Mouse (Mus musculus) Patski (cell line): Measurements from ENCODE around the gene Rbm8a. TPM values are rescaled to one million over a fixed set of nuclear protein-coding genes. Genes with fewer than 3 reads are reported as not detected.

Source experiments
- ATAC-seq: fragments of 100-300 bp; one replicate; pipeline ENCODE4 v1.8.0; 2021
- CTCF ChIA-PET: fragments of 350-600 bp; sonication (Branson Sonifier 250); formaldehyde crosslinking; loops from one replicate; lab custom pipeline; 2022; ENCODE audit warnings: inconsistent platforms; lab: Charles Lee
- POLR2A ChIA-PET: fragments of 350-600 bp; sonication (Branson Sonifier 250); formaldehyde crosslinking; loops from one replicate; lab custom pipeline; 2022; ENCODE audit warnings: antibody characterized with exemption, inconsistent platforms; lab: Charles Lee
- DNase-seq: peaks from one replicate; pipeline ENCODE4 v3.0.0-alpha.2; 2011; ENCODE audit warnings: low read depth, low spot score
- H3K27me3 ChIP-seq: fragments of 371-371 bp; one replicate; pipeline ENCODE4 v1.5.1; 2021
- CTCF ChIP-seq: fragments of 100-300 bp; IDR thresholded peaks from one replicate; pipeline ENCODE4 v1.5.1; 2021
- in situ Hi-C: fragments of 300-500 bp; cut with MboI; formaldehyde crosslinking; loops from 3 replicates; pipeline ENCODE4 v1.11.1; 2018; ENCODE audit warnings: low pct_unique_long_range_greater_than_20kb, mixed read lengths
- polyA plus RNA-seq: library from polyadenylated mRNA; unstranded; gene quantifications from one replicate; pipeline ENCODE4 v1.2.3, GENCODE M21; 2021

Rbm8a gene
- polyA plus RNA-seq, 1 experiment from 2014 or later, result 104 TPM

- in situ Hi-C loops, result no loop called here
- no peak for ATAC-seq
- ChIA-PET CTCF (interaction anchor here (1.2 to 1.4 kb wide), 2 partner anchors 10 to 33 kb away, joined by 3 to 5 read pairs; partner anchors contain the start of gene Itga10), POLR2A (interaction anchor here (0.5 to 1.6 kb wide), 2 partner anchors 15 to 17 kb away, joined by 3 to 4 read pairs; no protein-coding TSS in a partner anchor)
- no peak for DNase-seq
- H3K27me3 ChIP-seq, result no peaks in the 10 kb centered on the region
- no peak for TF ChIP-seq CTCF
These were observed 48.7 kb downstream of the Rbm8a start for GRCm38 (mm10) chr3:96678456-96678855.

GRCm38 (mm10) chr3:96679159-96679674 is 49.5 kb downstream of the Rbm8a start:
- ChIA-PET CTCF (interaction anchor here (1.2 to 1.4 kb wide), 2 partner anchors 11 to 34 kb away, joined by 3 to 5 read pairs; partner anchors contain the start of gene Itga10), POLR2A (interaction anchor here (0.6 to 1.6 kb wide), 4 partner anchors 10 to 19 kb away, joined by 3 to 4 read pairs (median 4); partner anchors contain the start of gene Pias3)
- DNase-seq (no peak), ATAC-seq (peak; percentile 64)
- no peak for TF ChIP-seq CTCF
- H3K27me3 ChIP-seq, result no peaks in the 10 kb centered on the region
- in situ Hi-C loops, result no loop called here

GRCm38 (mm10) chr3:96680269-96680956 is 50.7 kb downstream of the Rbm8a start:
- no peak for DNase-seq
- in situ Hi-C loops, result no loop called here
- ChIA-PET CTCF (interaction anchor here (1.6 kb wide), 1 partner anchor 19 kb away, joined by 3 read pairs; no protein-coding TSS in a partner anchor), POLR2A (interaction anchor here (0.7 to 1.2 kb wide), 2 partner anchors 9 to 14 kb away, joined by 3 read pairs; no protein-coding TSS in a partner anchor)
- TF ChIP-seq CTCF, result no peak
- no peak for ATAC-seq
- H3K27me3 ChIP-seq, result no peaks in the 10 kb centered on the region

Other genes starting within 250 kb of the Rbm8a start
- not detected for gene BC107364, start 177.6 kb upstream of the Rbm8a start, polyA plus RNA-seq
- gene Hfe2, start 104.8 kb upstream of the Rbm8a start, polyA plus RNA-seq, result not detected
- 338 TPM for gene Txnip, start 72.0 kb upstream of the Rbm8a start, polyA plus RNA-seq
- 1.9 TPM for gene Gm16253, start 52.9 kb upstream of the Rbm8a start, polyA plus RNA-seq
- 33.6 TPM for gene Polr3gl, start 35.8 kb upstream of the Rbm8a start, polyA plus RNA-seq
- gene Ankrd34a, start 33.3 kb upstream of the Rbm8a start, polyA plus RNA-seq, result 0.62 TPM
- 116 TPM for gene Lix1l, start 28.8 kb upstream of the Rbm8a start, polyA plus RNA-seq
- 84.6 TPM for gene Pex11b, start 5.4 kb downstream of the Rbm8a start, polyA plus RNA-seq
- 0.10 TPM for gene Gm42957, start 5.5 kb downstream of the Rbm8a start, polyA plus RNA-seq
- gene Itga10, start 15.7 kb downstream of the Rbm8a start, polyA plus RNA-seq, result 2.2 TPM
- 0.09 TPM for gene Ankrd35, start 40.2 kb downstream of the Rbm8a start, polyA plus RNA-seq
- gene Pias3, start 66.5 kb downstream of the Rbm8a start, polyA plus RNA-seq, result 54.0 TPM
- 3.9 TPM for gene Nudt17, start 78.6 kb downstream of the Rbm8a start, polyA plus RNA-seq
- gene Polr3c, start 97.7 kb downstream of the Rbm8a start, polyA plus RNA-seq, result 62.5 TPM
- 74.8 TPM for gene Rnf115, start 97.7 kb downstream of the Rbm8a start, polyA plus RNA-seq
- 0.24 TPM for gene Pdzk1, start 199.4 kb downstream of the Rbm8a start, polyA plus RNA-seq
- gene Cd160, start 199.4 kb downstream of the Rbm8a start, polyA plus RNA-seq, result 0.19 TPM